Mouse (Mus musculus) urinary bladder, postnatal 10 days (tissue): ENCODE measurements around the gene Lamtor2.

Experiments
- DNase-seq: peaks from one replicate; pipeline ENCODE4 v3.0.0; 2022; ENCODE audit warnings: low spot score

Lamtor2 gene

GRCm38 (mm10) chr3:88503881-88504746 lies 48.8 kb downstream of the Lamtor2 start:
- no peak for DNase-seq

DNA sequence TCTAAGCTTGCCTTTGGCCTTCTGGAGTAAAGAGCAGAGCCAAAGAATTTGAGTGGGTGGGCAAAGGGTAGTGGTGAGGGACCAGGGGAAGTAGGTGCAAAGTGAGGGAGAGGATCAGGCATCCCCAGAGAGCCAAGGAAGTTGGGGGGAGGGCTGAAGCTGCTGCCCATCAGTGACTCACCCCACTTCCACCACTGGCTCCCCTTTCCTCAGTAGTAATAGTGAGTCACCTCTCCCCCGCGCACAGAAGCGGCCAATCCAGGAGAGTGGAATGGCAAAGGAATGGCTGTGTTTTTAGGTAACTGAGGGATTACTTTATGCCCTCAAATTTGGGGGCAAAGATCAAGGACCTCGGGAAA lies 49.4 kb downstream of the Lamtor2 start:
- no peak for DNase-seq

- DNase-seq: peak; percentile 69
Observed at GRCm38 (mm10) chr3:88502641-88503504, 50.0 kb downstream of the Lamtor2 start.

- DNase-seq: no peak
Observed at GRCm38 (mm10) chr3:88502031-88502571, 50.8 kb downstream of the Lamtor2 start.

GRCm38 (mm10) chr3:88501366-88502030 lies 51.4 kb downstream of the Lamtor2 start:
- no peak for DNase-seq

DNA sequence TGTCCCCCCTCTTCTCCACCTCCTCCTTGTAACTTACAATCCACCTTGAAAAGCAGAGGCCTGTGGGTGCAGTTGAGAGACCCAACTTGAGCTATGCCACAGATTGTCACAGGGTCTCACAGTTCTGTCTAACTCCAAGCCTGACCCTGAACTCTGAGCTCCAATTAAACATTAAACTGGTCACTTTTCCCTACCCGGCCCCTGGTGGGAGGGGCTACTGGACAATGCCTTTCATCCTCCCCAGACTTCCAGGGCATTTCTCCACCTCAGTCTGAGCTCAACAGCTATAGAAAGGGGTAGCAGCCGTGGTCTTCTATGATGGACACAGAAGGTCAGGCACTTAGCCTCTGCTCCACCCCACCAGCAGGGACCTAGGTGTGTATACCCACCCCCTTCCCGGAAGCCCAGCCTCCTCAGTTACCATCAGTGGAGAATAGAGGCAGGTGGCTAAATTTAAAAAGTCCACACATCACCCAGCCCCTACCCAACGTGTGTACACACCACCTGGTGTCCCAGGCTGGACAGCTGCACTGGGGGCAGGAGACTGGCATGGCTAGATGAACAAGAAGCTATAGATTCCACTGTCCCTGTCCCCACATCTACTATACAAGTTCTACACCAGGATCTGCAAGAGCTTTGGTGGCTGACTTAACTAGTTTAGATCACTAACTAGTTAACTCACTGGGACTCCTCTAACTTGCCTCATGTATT lies 52.1 kb downstream of the Lamtor2 start:
- no peak for DNase-seq

DNA sequence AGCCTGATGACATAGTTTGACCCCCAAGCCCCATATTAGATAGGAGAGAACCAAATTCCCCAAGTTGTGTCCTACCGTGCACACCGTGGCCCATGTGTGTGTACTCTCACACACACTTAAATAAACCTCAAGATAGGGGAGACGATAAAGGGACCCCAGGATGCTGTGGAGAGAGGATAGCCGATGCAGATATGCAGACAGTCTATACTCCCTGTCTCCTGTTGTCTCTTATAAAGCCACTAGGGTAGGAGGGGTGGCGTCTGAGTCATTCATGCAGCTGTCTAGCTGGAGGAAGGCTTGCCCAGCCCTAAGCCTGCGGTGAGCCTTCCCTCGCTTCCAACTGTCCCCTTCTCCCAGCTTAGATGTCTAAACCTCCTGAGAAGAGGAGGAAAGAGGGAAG lies 52.8 kb downstream of the Lamtor2 start:
- DNase-seq: no peak
